Mouse (Mus musculus) forebrain, embryonic 14.5 days (tissue): ENCODE results near the gene A630089N07Rik. TPM values are rescaled to one million over a fixed set of nuclear protein-coding genes. Genes with fewer than 3 reads are reported as not detected.
"Not testable (repeated sequence)": the region's sequence is repeated elsewhere in the genome, so short reads cannot be mapped to it uniquely, and the experiment has no call there.

Source experiments
- ATAC-seq: fragments of 200-750 bp; cut with Nextera tagmentation; 2 replicates; pipeline ENCODE4 v1.8.0; 2017; ENCODE audit warnings: mild to moderate bottlenecking, moderate library complexity
- DNase-seq: peaks from one replicate; pipeline ENCODE4 v3.0.0-alpha.2; 2015; ENCODE audit warnings: low spot score
- H3K27ac ChIP-seq: fragments of 300-500 bp; sonication (generic); 2 replicates; pipeline ENCODE4 v1.5.1; 2014; ENCODE audit warnings: low read depth, mild to moderate bottlenecking, control low read depth, low read length, moderate library complexity
- H3K27me3 ChIP-seq: fragments of 300-500 bp; sonication (generic); replicated peaks from 2 replicates; pipeline ENCODE4 v1.6.1; 2014; ENCODE audit warnings: low read length, control low read depth, mixed read lengths; ENCODE audit not compliant: control insufficient read depth, insufficient read depth
- H3K36me3 ChIP-seq: fragments of 300-500 bp; sonication (generic); 2 replicates; pipeline ENCODE4 v1.6.1; 2014; ENCODE audit warnings: low read length, control low read depth; ENCODE audit not compliant: control insufficient read depth, insufficient read depth
- H3K4me1 ChIP-seq: fragments of 300-500 bp; sonication (generic); 2 replicates; pipeline ENCODE4 v1.6.1; 2014; ENCODE audit warnings: antibody characterized with exemption, low read length, control low read depth; ENCODE audit not compliant: control insufficient read depth, insufficient read depth
- H3K4me2 ChIP-seq: fragments of 300-500 bp; sonication (generic); 2 replicates; pipeline ENCODE4 v1.6.1; 2014; ENCODE audit warnings: mild to moderate bottlenecking, control low read depth, low read length
- H3K4me3 ChIP-seq: fragments of 300-500 bp; sonication (generic); 2 replicates; pipeline ENCODE4 v1.5.1; 2014; ENCODE audit warnings: low read depth, low read length, control low read depth
- H3K9ac ChIP-seq: fragments of 300-500 bp; sonication (generic); 2 replicates; pipeline ENCODE4 v1.6.1; 2014; ENCODE audit warnings: mild to moderate bottlenecking, low read length, control low read depth, moderate library complexity
- H3K9me3 ChIP-seq: fragments of 300-500 bp; sonication (generic); replicated peaks from 2 replicates; pipeline ENCODE4 v1.6.1; 2016; ENCODE audit warnings: low read length, control low read depth, mixed read lengths; ENCODE audit not compliant: control insufficient read depth
- WGBS: fragments of 180-500 bp; shearing (Covaris S2); extraction: QIAGEN DNeasy Blood & Tissue Kit; methylation state at CpG from one replicate; pipeline ENCODE4 v1.1.7; 2014; 5-methylcytosine and 5-hydroxymethylcytosine counted together
- polyA plus RNA-seq: library from polyadenylated mRNA; unstranded; fragments of >200 nt; fragmentation: Nextera tagmentation; extraction: Ambion mirVana; gene quantifications from 2 replicates; pipeline ENCODE4 v1.2.1, GENCODE M21; 2014

Gene A630089N07Rik
- polyA plus RNA-seq, result 12.6 and 14.4 TPM in 2 replicates

GRCm38 (mm10) chr16:98081889-98082818 is at the start of gene A630089N07Rik:
A630089N07Rik (minus strand) TSS chr16:98082450.
- under 1% methylated on average over 25 of the region's 25 CpGs for WGBS
- Histone ChIP-seq H3K9ac (peak within 1 kb of the TSS; percentile 61), H3K4me3 (peak within 1 kb of the TSS; percentile 62), H3K27ac (peak within 1 kb of the TSS; percentile 48), H3K4me2 (peak within 1 kb of the TSS; percentile 60)
- not testable (repeated sequence) for H3K9me3 ChIP-seq, H3K36me3 ChIP-seq, H3K27me3 ChIP-seq, H3K4me1 ChIP-seq
- ATAC-seq, result peak; percentile 98
- DNase-seq, result peak; percentile 94

GRCm38 (mm10) chr16:98107109-98107508 is 24.9 kb upstream of the A630089N07Rik start:
- Histone ChIP-seq H3K4me2 (no peak overlapping the region), H3K27me3 (no peaks in the 10 kb centered on the region), H3K4me1 (no peaks in the 10 kb centered on the region), H3K27ac (no peak overlapping the region), H3K9me3 (peaks cover 8% of the 10 kb centered on the region; the same call in 1 of the 2 replicates), H3K9ac (no peak overlapping the region), H3K36me3 (no peaks in the 10 kb centered on the region), H3K4me3 (no peak overlapping the region)
- DNase-seq (no peak), ATAC-seq (no peak)
- WGBS, result over 99% methylated on average over 11 of the region's 11 CpGs

- DNase-seq, result peak; percentile 38
- not testable (repeated sequence) for H3K4me1 ChIP-seq, H3K9me3 ChIP-seq, H3K27me3 ChIP-seq, H3K36me3 ChIP-seq
- Histone ChIP-seq H3K4me2 (peak overlapping the region; percentile 60), H3K9ac (peak overlapping the region; percentile 61), H3K27ac (peak overlapping the region; percentile 48; the same call in 1 of the 2 replicates), H3K4me3 (peak overlapping the region; percentile 62)
- ATAC-seq, result peak; percentile 63
- WGBS, result 0% methylated on average over 9 of the region's 9 CpGs
These were observed 731 bp downstream of the A630089N07Rik start for GRCm38 (mm10) chr16:98081550-98081888.

- not testable (repeated sequence) for H3K27me3 ChIP-seq, H3K9me3 ChIP-seq, ATAC-seq, H3K36me3 ChIP-seq, H3K4me1 ChIP-seq
- peak; percentile 66 for DNase-seq
- H3K9ac ChIP-seq, result peak overlapping the region; percentile 61
- H3K4me3 ChIP-seq, result peak overlapping the region; percentile 62
- 0 out of 2 replicates have a peak overlapping the region, but pooled peaks have one; percentile 48 for H3K27ac ChIP-seq
- 52% methylated on average over 1 of the region's 1 CpGs for WGBS
- peak overlapping the region; percentile 60 for H3K4me2 ChIP-seq
These were observed 1.1 kb downstream of the A630089N07Rik start for GRCm38 (mm10) chr16:98081140-98081539.

GRCm38 (mm10) chr16:98079382-98079781 is 2.9 kb downstream of the A630089N07Rik start:
- not testable (repeated sequence) for H3K27me3 ChIP-seq, H3K27ac ChIP-seq, H3K36me3 ChIP-seq, DNase-seq, H3K4me2 ChIP-seq, H3K4me3 ChIP-seq, ATAC-seq, H3K4me1 ChIP-seq, H3K9ac ChIP-seq, H3K9me3 ChIP-seq
- 88% methylated on average over 3 of the region's 3 CpGs for WGBS

GRCm38 (mm10) chr16:98041676-98042075 is 40.6 kb downstream of the A630089N07Rik start:
- ATAC-seq, result no peak
- 88% methylated on average over 2 of the region's 2 CpGs for WGBS

GRCm38 (mm10) chr16:98034971-98035370 is 47.3 kb downstream of the A630089N07Rik start:
- not testable (repeated sequence) for H3K4me1 ChIP-seq, H3K27ac ChIP-seq, H3K27me3 ChIP-seq, ATAC-seq, H3K9me3 ChIP-seq, H3K9ac ChIP-seq, H3K4me3 ChIP-seq, H3K4me2 ChIP-seq, H3K36me3 ChIP-seq, DNase-seq
- WGBS, result 96% methylated on average over 2 of the region's 2 CpGs

More at GRCm38 (mm10) chr16:98041676-98042075, 40.6 kb downstream of the A630089N07Rik start:
- H3K27me3 ChIP-seq, result no peaks in the 10 kb centered on the region
- no peaks in the 10 kb centered on the region for H3K4me1 ChIP-seq
- DNase-seq, result peak; percentile 5
- no peak overlapping the region for H3K4me3 ChIP-seq
- no peaks in the 10 kb centered on the region; the same call in 1 of the 2 replicates for H3K9me3 ChIP-seq
- H3K27ac ChIP-seq, result no peak overlapping the region
- no peak overlapping the region for H3K4me2 ChIP-seq
- H3K9ac ChIP-seq, result no peak overlapping the region
- no peaks in the 10 kb centered on the region for H3K36me3 ChIP-seq

- 90% methylated on average over 8 of the region's 8 CpGs for WGBS
- not testable (repeated sequence) for H3K36me3 ChIP-seq, H3K4me1 ChIP-seq, H3K9me3 ChIP-seq, H3K4me3 ChIP-seq, H3K4me2 ChIP-seq, H3K9ac ChIP-seq, H3K27ac ChIP-seq, H3K27me3 ChIP-seq, ATAC-seq, DNase-seq
These were observed 56.1 kb downstream of the A630089N07Rik start for GRCm38 (mm10) chr16:98026186-98026585.
